Mouse (Mus musculus): Measurements from ENCODE around the gene Mrap.

- no peak for TF ChIP-seq CHD2 (IDR thresholded peaks at IDR 0.05; ENCODE audit: low read depth, low read length)
- TF ChIP-seq HCFC1 (IDR thresholded peaks at IDR 0.05; ENCODE audit: borderline replicate concordance, insufficient read depth, low read length), result 0 out of 2 replicates have a peak, but pooled peaks have one; percentile 35
- no peak for TF ChIP-seq MAFK (IDR thresholded peaks at IDR 0.05; ENCODE audit: insufficient read depth, low read depth, low read length)
These were observed 10.5 kb upstream of the Mrap start, which contains the start of gene Mis18a for GRCm38 (mm10) chr16:90727233-90728115.
